Mouse (Mus musculus) adrenal gland, adult 18-20 months (tissue): Measurements from ENCODE around the gene Med21. TPM values are rescaled to one million over a fixed set of nuclear protein-coding genes. Genes with fewer than 3 reads are reported as not detected.

Source experiments
- DNase-seq, 2 experiments: peaks; one replicate each; pipeline ENCODE4 v3.0.0; 2021 to 2022; ENCODE audit warnings: low spot score in 2 of 2
- long read RNA-seq, 2 experiments: library from polyadenylated mRNA; stranded (forward); transcript quantifications; one replicate each; pipeline ENCODE4 v2.0.0; 2021
- total RNA-seq, 2 experiments: library from RNA; stranded (reverse); gene quantifications; 1 replicate in 1 of 2; 2 replicates in 1 of 2; pipeline ENCODE4 v1.2.3; 2021

The Med21 gene
- total RNA-seq: 10 to 100 TPM; 66.4 to 67.1 TPM
- long read RNA-seq, experiment 1, transcript Med21-201 (4 exons, 814 nt): major isoform, 7 of 7 reads
- long read RNA-seq, experiment 1, partial matches to known transcripts: 0 of 7 reads
- long read RNA-seq, experiment 1, other reads (novel, unspliced or antisense): 0 of 7 reads
- long read RNA-seq, experiment 2, transcript Med21-201 (4 exons, 814 nt): major isoform, 40 of 41 reads
- long read RNA-seq, experiment 2, partial matches to known transcripts: 1 of 41 reads
- long read RNA-seq, experiment 2, other reads (novel, unspliced or antisense): 0 of 41 reads

GRCm38 (mm10) chr6:146642276-146643183 is at the start of gene Med21, which contains the start of gene Tm7sf3:
Med21 (plus strand) TSS chr6:146642547.
Tm7sf3 (minus strand) TSS chr6:146642824.
- peak; percentile 97 for DNase-seq

DNA sequence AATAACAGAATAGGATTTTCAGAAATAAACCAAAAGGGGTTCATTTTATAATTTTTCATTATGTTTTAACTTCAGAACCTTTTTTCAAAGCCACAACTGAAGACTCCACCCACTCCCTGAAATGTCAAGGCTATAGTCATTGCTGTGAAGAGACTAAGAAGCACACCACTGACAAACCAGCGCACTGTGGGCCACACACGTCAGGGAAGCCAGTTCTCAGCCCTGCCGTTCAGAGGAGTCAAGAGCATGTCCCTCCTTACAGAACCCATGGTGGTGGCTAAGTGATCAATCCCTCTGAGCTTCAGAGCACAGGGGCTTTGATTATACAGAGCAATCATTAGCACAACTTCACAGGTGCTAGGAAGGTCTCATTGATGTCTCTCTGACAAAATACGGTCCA is 39.7 kb upstream of the Med21 start:
- DNase-seq: peak in 1 of 2 experiments; percentile 41

GRCm38 (mm10) chr6:146603651-146604050 is 38.7 kb upstream of the Med21 start:
- no peak for DNase-seq

GRCm38 (mm10) chr6:146611385-146611784 is 31.0 kb upstream of the Med21 start:
- DNase-seq: no peak

DNA sequence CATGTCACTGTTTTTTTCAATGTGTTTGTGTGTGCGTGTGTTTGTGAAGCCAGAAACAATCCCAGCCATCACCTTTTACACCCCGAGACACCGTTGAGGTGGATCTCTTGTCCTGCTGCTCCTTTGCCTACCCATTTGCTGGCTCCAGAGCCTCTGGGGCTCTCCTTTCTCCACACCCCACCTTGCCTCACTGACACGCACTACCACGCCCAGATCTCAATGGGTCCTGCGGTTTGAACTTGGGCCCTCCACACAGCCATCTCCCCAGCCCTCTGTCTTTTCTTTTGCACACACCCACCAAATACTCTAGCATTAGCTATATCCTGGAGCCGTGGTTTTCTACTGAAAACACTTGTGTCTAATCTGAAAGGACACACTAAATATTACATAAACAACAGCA is 30.4 kb upstream of the Med21 start:
- DNase-seq: no peak

GRCm38 (mm10) chr6:146612736-146613135 is 29.6 kb upstream of the Med21 start:
- DNase-seq: no peak

DNA sequence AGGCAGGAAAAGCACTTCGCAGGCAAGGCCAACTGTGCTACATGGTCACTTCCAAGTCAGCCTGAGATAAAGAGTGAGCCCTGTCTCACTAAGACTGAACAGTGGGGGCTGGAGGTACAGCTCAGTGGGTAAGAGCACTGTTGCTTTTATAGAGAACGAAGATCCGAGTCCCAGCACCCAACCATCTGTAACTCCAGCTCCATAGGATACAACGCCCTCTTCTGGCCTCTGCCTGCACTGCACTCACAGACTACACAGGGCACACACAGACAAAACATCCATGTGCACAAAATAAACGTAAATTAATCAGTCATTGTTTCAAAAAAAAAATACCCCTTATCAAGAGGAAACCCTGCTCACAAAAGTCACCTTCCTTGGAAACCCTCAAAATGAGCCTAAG is 28.4 kb upstream of the Med21 start:
- no peak for DNase-seq

DNA sequence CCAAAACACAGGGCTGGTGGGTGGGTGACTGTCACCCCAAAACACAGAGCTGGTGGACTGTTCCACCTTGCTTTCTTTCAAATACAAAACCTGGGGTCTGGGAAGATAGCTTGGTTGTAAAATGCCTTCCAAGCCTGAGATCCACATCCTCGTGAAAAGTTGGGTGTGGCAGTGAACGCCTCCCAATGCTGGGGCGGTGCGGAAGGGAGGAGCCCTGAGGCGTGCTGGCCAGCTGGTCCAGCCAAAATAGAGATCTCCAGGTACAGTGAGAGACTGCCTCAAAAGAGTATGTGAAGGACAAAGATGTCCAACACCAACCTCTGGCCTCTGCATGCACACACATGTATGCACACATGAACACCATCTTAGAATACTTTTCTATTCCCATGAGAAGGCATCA is 27.8 kb upstream of the Med21 start:
- DNase-seq: no peak

DNA sequence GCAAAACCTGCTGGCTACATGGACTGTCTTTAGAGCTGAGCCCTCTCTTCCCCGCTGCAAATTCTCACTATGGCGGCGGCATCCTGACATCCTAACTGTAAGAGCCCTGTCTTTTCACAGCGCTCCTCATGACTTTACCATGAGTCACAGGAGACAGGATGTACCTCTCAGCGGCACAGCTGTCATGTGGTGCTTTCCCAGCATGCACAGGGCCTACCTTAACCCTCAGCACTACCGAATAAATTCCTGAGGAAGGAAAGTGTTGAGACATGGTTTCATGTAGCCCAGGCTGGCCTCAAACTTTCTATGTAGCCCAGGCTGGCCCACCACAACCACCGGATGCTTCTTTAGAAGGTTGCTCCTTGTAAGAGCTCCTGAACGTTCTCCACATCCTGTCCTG is 26.5 kb upstream of the Med21 start:
- no peak for DNase-seq

DNA sequence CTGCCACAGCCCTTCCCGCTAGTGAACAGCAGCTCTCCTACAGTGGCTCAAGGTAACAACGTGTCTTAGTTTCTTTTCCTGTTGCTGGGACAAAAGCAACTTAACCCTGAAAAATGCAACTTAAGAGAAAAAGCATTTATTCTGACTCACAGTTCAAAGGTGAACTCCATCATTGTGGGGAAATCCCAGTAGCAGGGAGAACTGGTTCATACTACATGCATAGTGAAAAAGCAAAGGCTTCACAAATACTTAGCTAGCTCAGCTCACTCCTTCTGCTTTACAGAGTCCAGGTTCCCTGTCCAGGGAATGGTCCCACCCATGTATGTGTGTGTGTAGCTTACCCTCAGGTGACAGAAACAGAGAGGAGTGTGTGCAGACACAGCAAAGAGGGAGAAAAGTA is 25.7 kb upstream of the Med21 start:
- DNase-seq: no peak

- no peak for DNase-seq
These were observed 14.2 kb upstream of the Med21 start for GRCm38 (mm10) chr6:146628123-146628522.

- no peak for DNase-seq
These were observed 12.3 kb upstream of the Med21 start for GRCm38 (mm10) chr6:146629781-146630756.

DNA sequence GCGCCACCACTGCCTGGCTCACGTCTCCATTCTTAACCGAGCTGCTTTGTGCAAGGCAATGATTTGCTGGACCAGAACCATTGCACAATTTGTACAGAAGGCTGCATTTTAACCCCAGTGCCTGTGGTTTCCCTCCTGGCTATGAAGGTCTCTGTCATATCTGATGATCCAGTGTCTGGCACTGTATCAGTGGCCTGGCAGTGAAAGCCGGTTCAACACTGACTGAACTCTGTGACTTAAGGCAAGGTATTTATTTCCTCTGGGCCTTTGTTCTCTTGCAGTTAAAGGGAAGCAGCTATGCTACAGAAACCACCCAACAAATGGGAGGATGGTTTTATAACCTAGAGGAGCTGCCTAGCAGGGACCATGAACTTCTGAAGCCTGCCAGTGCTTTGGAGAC is 11.4 kb upstream of the Med21 start:
- DNase-seq: peak in 1 of 2 experiments; percentile 29

GRCm38 (mm10) chr6:146631847-146632246 is 10.5 kb upstream of the Med21 start:
- DNase-seq: no peak

DNA sequence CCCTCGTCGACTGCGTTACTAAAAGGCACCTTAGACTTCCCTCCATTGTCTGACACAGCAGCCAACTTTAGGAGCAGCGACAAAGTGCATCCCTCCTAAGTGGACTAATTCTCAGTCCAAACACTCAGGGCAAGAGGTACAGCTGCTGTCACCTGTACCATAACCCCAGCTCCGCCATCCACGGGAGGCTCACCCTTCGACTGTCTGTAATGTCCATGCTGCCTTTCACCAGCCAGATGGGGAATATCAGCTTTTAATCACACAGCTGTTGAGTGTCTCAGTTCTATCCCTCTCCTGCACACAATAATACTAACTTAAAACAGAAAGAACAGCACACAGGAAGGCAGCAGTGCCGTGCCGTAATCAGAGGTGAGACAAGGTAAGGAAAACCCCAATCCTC is 9.9 kb upstream of the Med21 start:
- no peak for DNase-seq

DNA sequence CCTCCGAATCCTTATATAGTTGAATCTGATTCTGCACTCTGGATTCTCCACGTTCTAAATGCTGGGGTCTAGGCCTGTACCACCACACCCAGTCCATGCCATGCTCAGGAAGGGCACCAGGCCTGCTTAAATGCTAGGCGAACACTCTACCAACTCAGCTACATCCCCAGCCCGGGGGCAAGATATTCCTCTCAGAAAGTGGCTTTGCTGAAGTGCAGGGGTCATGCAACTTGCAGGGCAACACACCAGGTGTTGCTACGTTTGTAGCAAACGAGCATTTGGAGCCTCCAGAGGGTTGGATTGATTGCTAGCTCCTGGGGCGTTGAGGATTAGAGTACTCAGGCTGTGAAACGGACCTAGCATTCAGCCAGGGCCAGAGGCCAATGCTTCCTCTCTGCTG is 9.2 kb upstream of the Med21 start:
- DNase-seq: no peak

GRCm38 (mm10) chr6:146633629-146634014 is 8.7 kb upstream of the Med21 start:
- peak in 1 of 2 experiments; percentile 18 for DNase-seq

DNA sequence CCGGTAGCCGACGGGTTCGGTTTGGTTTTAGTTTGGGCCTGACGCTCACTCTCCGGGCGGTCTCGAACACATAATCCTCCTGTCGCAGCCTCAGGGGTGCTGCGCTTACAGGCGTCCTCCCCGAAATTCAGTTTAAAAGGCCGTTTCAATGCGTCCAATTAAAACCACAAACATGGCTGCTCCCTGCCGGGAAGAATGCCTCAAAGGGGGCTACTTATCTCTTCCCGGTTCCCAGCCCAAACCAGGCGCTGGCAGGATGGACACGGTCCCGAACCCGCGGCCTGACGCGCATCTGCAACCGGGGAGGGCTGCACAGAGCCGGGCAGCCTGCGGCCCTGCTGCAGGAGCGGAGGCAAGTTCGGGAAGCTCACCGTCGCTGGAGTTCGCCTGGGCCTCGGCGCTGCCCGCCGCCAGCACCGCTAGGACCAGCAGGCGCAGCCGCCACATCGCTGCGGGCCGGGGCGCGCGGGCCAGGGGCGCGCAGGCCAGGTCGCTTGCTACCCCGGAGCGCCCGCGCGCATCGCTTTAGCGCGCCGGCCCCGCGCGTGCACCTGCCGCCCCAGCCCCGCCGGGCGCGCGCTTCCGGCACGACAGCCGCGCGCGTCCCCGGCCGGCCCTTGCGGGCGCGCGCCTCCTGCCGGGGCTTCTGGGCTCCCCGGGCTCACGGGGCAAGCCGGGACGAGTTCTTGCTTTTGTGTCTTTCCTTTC is 8.2 kb upstream of the Med21 start:
- DNase-seq: peak; percentile 73 to 74

DNA sequence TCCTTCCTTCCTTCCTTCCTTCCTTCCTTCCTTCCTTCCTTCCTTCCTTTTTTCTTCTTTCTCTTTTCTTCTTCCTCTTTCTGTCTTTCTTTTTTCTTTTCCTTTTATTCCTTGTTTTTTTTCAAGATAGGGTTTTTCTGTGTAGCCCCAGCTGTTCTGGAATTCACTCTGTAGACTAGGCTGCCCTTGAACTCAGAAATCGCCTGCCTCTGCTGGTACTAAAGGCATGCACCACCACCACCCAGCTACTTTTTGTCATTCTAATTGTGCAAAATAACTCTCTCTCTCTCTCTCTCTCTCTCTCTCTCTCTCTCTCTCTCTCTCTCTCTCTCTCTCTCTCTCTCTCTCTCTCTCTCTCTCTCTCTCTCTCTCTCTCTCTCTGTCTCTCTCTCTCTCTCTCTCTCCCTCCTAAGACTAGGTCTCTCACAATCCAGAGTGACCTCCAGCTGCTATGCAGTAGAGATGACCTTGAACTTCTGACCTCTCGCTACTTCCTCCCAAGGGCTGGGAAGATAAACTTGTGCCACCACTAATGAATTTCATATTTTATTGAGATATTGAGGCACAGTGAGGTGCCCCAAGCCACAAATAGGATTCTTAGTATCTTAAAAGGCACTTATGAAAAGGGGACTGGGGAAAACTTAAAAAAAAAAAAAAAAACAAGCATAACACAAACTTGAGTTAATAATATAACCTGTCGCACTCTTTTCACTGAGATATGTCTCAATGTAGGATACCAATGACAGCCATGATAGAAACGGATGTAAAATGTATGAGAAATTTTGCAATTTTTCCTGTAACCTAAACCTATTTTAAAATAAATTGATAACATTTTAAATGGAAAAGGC is 7.4 kb upstream of the Med21 start:
- DNase-seq: no peak

- no peak for DNase-seq
These were observed 5.9 kb upstream of the Med21 start for GRCm38 (mm10) chr6:146636482-146636881.
